Mouse (Mus musculus) Muller cell, postnatal 12 days (primary cell): ENCODE data around the gene Lrfn2.

Experiments
- DNase-seq: peaks from one replicate; pipeline ENCODE4 v3.0.0-alpha.2; 2015; ENCODE audit errors: inconsistent ontology term

Lrfn2 gene

GRCm38 (mm10) chr17:48931621-48932405 is at the start of gene Lrfn2:
Gene Lrfn2 (plus strand): TSS chr17:48932379.
- DNase-seq = peak; percentile 81

GRCm38 (mm10) chr17:48887472-48888385 is 44.5 kb upstream of the Lrfn2 start:
- peak; percentile 0 for DNase-seq

- no peak for DNase-seq
These were observed 26.7 kb upstream of the Lrfn2 start for GRCm38 (mm10) chr17:48905286-48906040.

GRCm38 (mm10) chr17:48913437-48913836 is 18.7 kb upstream of the Lrfn2 start:
- DNase-seq = no peak

GRCm38 (mm10) chr17:48917411-48917810 is 14.8 kb upstream of the Lrfn2 start:
- no peak for DNase-seq

GRCm38 (mm10) chr17:48918458-48918857 is 13.7 kb upstream of the Lrfn2 start:
- DNase-seq = no peak

GRCm38 (mm10) chr17:48922905-48923304 is 9.3 kb upstream of the Lrfn2 start:
- DNase-seq = no peak

GRCm38 (mm10) chr17:48925426-48925825 is 6.8 kb upstream of the Lrfn2 start:
- DNase-seq = no peak

- no peak for DNase-seq
These were observed 1.2 kb upstream of the Lrfn2 start for GRCm38 (mm10) chr17:48930994-48931393.

GRCm38 (mm10) chr17:48932406-48932906 is 277 bp downstream of the Lrfn2 start:
- DNase-seq = peak; percentile 16

GRCm38 (mm10) chr17:48932916-48933315 is 737 bp downstream of the Lrfn2 start:
- no peak for DNase-seq

- no peak for DNase-seq
These were observed 3.0 kb downstream of the Lrfn2 start for GRCm38 (mm10) chr17:48935201-48935600.

- no peak for DNase-seq
These were observed 4.4 kb downstream of the Lrfn2 start for GRCm38 (mm10) chr17:48936445-48937141.

GRCm38 (mm10) chr17:48938711-48939220 is 6.6 kb downstream of the Lrfn2 start:
- no peak for DNase-seq

GRCm38 (mm10) chr17:48946315-48946714 is 14.1 kb downstream of the Lrfn2 start:
- no peak for DNase-seq

- DNase-seq = no peak
These were observed 14.6 kb downstream of the Lrfn2 start for GRCm38 (mm10) chr17:48946765-48947164.

- DNase-seq = no peak
These were observed 19.1 kb downstream of the Lrfn2 start for GRCm38 (mm10) chr17:48951250-48951649.

GRCm38 (mm10) chr17:48956033-48956631 is 24.0 kb downstream of the Lrfn2 start:
- DNase-seq = no peak

- DNase-seq = peak; percentile 51
These were observed 28.1 kb downstream of the Lrfn2 start for GRCm38 (mm10) chr17:48960161-48960698.

GRCm38 (mm10) chr17:48962646-48963045 is 30.5 kb downstream of the Lrfn2 start:
- no peak for DNase-seq
